Mouse (Mus musculus): Measurements from ENCODE around the gene Dars2. TPM values are rescaled to one million over a fixed set of nuclear protein-coding genes. Genes with fewer than 3 reads are reported as not detected.

Gene Dars2
- polyA plus RNA-seq, 1 experiment from 2014 or later = 48.7 TPM

GRCm38 (mm10) chr1:161063351-161063750 lies 7.1 kb downstream of the Dars2 start:
- no peak for ATAC-seq (replicated peaks; ENCODE audit: insufficient number of reproducible peaks, low FRiP score, low TSS enrichment, low read depth)
- H3K4me1 ChIP-seq (ENCODE audit: control insufficient read depth, insufficient read depth, low read length) = no peaks in the 10 kb centered on the region
- no peak for DNase-seq (ENCODE audit: low spot score)
- no peak overlapping the region for H3K9ac ChIP-seq (replicated peaks; ENCODE audit: low read length)
- H3K27ac ChIP-seq (replicated peaks; ENCODE audit: low read depth, low read length) = no peak overlapping the region
- no peaks in the 10 kb centered on the region for H3K9me3 ChIP-seq (replicated peaks; ENCODE audit: control insufficient read depth, low read length)
- H3K4me3 ChIP-seq (ENCODE audit: low read depth, low read length) = no peak overlapping the region
- WGBS = 77% methylated on average over 1 of the region's 1 CpGs
- no peaks in the 10 kb centered on the region for H3K27me3 ChIP-seq (ENCODE audit: control insufficient read depth, insufficient read depth, low read length)
- no peak overlapping the region for H3K4me2 ChIP-seq (ENCODE audit: low read depth, low read length)
- H3K36me3 ChIP-seq (replicated peaks; ENCODE audit: control insufficient read depth, insufficient read depth, low read depth, low read length) = no peaks in the 10 kb centered on the region

DNA sequence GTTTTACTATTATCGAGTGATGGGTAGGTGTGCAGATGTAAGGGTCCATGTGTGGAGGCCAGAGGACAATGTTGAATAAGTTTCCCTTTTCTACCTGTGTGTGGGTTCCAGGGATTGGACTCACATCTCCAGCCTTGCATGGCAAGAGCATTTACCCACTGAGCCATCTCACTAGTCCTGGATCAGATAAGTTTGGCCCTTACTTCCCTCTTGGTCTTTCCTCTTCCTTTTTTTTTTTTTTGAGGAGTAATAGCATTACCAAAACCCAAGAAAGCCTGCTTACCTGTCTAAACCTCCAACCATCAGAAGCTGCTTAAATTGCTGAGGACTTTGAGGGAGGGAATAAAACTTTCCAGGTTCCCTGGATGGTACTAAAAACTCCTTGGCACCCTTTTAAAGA lies 13.3 kb downstream of the Dars2 start:
- no peaks in the 10 kb centered on the region for H3K9me3 ChIP-seq (replicated peaks; ENCODE audit: control insufficient read depth, low read length)
- 97% methylated on average over 1 of the region's 1 CpGs for WGBS
- no peak for DNase-seq (ENCODE audit: low spot score)
- no peaks in the 10 kb centered on the region for H3K36me3 ChIP-seq (replicated peaks; ENCODE audit: control insufficient read depth, insufficient read depth, low read depth, low read length)
- H3K9ac ChIP-seq (replicated peaks; ENCODE audit: low read length) = no peak overlapping the region
- H3K27ac ChIP-seq (replicated peaks; ENCODE audit: low read depth, low read length) = no peak overlapping the region
- no peaks in the 10 kb centered on the region for H3K27me3 ChIP-seq (ENCODE audit: control insufficient read depth, insufficient read depth, low read length)
- H3K4me1 ChIP-seq (ENCODE audit: control insufficient read depth, insufficient read depth, low read length) = no peaks in the 10 kb centered on the region
- no peak overlapping the region for H3K4me2 ChIP-seq (ENCODE audit: low read depth, low read length)
- H3K4me3 ChIP-seq (ENCODE audit: low read depth, low read length) = no peak overlapping the region
- ATAC-seq (replicated peaks; ENCODE audit: insufficient number of reproducible peaks, low FRiP score, low TSS enrichment, low read depth) = no peak

DNA sequence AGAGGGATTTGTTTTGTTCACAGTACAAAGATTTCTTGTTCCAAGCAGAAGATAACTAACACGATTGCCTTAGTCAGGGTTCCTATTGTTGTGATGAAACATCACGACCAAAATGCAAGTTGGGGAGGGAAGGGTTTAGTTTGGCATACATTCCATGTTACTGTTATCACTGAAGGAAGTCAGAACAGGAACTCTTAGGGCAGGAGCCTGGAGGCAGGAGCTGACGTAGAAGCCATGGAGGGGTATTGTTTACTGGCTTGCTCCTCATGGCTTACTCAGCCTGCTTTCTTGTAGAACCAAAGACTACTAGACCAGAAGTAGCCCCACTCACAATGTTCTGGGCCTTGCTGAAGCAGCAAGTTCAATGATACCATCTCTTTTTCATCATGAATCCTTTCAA lies 23.5 kb downstream of the Dars2 start:
- Histone ChIP-seq H3K9me3 (replicated peaks; ENCODE audit: control insufficient read depth, low read length) (no peaks in the 10 kb centered on the region), H3K4me1 (ENCODE audit: control insufficient read depth, insufficient read depth, low read length) (no peaks in the 10 kb centered on the region), H3K4me2 (ENCODE audit: low read depth, low read length) (no peak overlapping the region), H3K27me3 (ENCODE audit: control insufficient read depth, insufficient read depth, low read length) (no peaks in the 10 kb centered on the region), H3K4me3 (ENCODE audit: low read depth, low read length) (no peak overlapping the region), H3K27ac (replicated peaks; ENCODE audit: low read depth, low read length) (no peak overlapping the region), H3K36me3 (replicated peaks; ENCODE audit: control insufficient read depth, insufficient read depth, low read depth, low read length) (no peaks in the 10 kb centered on the region), H3K9ac (replicated peaks; ENCODE audit: low read length) (no peak overlapping the region)
- DNase-seq (ENCODE audit: low spot score) = no peak
- ATAC-seq (replicated peaks; ENCODE audit: insufficient number of reproducible peaks, low FRiP score, low TSS enrichment, low read depth) = no peak
- WGBS = 85% methylated on average over 3 of the region's 3 CpGs

DNA sequence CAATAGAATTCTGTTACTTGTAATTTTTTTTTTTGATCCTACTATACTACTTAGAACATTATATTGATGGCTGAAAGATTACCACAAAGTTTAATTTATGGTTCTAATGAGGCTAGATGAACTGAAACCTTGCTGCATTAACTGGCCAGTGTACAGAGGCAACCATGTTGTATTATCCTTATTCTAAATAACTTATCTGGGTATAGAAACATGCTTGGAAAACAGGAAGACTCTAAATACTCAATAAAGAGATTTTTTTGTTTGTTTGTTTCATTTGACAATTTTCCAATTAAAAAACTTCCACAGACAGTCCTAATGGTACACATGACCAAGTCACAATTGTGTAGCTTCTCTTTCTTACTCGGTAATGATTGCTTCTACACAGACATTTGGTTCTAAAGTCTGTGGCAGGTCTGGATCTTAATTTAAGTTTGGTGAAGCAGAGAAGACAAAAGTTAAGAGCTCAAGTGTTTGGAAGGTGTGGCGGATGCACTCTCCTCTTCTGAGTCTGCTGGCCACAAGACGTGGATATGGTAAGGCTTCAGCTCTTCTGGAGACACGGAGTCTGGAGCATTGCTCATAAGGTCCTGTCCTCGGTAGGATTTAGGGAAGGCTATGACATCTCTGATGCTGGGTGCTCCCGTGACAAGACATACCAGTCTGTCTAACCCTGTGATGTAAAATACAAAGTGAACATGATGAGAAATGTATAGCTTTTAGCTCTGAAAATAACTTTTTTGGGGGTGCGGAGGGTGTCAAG lies 29.0 kb downstream of the Dars2 start:
- WGBS = 89% methylated on average over 7 of the region's 7 CpGs
- Histone ChIP-seq H3K4me1 (ENCODE audit: control insufficient read depth, insufficient read depth, low read length) (no peaks in the 10 kb centered on the region), H3K4me2 (ENCODE audit: low read depth, low read length) (no peak overlapping the region), H3K4me3 (ENCODE audit: low read depth, low read length) (no peak overlapping the region), H3K9me3 (replicated peaks; ENCODE audit: control insufficient read depth, low read length) (no peaks in the 10 kb centered on the region), H3K9ac (replicated peaks; ENCODE audit: low read length) (no peak overlapping the region), H3K27me3 (ENCODE audit: control insufficient read depth, insufficient read depth, low read length) (no peaks in the 10 kb centered on the region), H3K27ac (replicated peaks; ENCODE audit: low read depth, low read length) (no peak overlapping the region), H3K36me3 (replicated peaks; ENCODE audit: control insufficient read depth, insufficient read depth, low read depth, low read length) (peaks cover 3% of the 10 kb centered on the region; the same call in 1 of the 2 replicates)
- DNase-seq (ENCODE audit: low spot score) (no peak), ATAC-seq (replicated peaks; ENCODE audit: insufficient number of reproducible peaks, low FRiP score, low TSS enrichment, low read depth) (no peak)

- H3K4me1 ChIP-seq (ENCODE audit: control insufficient read depth, insufficient read depth, low read length) = no peaks in the 10 kb centered on the region
- H3K4me2 ChIP-seq (ENCODE audit: low read depth, low read length) = no peak overlapping the region
- DNase-seq (ENCODE audit: low spot score) (no peak), ATAC-seq (replicated peaks; ENCODE audit: insufficient number of reproducible peaks, low FRiP score, low TSS enrichment, low read depth) (no peak)
- H3K9ac ChIP-seq (replicated peaks; ENCODE audit: low read length) = no peak overlapping the region
- H3K36me3 ChIP-seq (replicated peaks; ENCODE audit: control insufficient read depth, insufficient read depth, low read depth, low read length) = peaks cover 3% of the 10 kb centered on the region; the same call in 1 of the 2 replicates
- no peak overlapping the region for H3K4me3 ChIP-seq (ENCODE audit: low read depth, low read length)
- H3K27me3 ChIP-seq (ENCODE audit: control insufficient read depth, insufficient read depth, low read length) = no peaks in the 10 kb centered on the region
- H3K9me3 ChIP-seq (replicated peaks; ENCODE audit: control insufficient read depth, low read length) = no peaks in the 10 kb centered on the region
- H3K27ac ChIP-seq (replicated peaks; ENCODE audit: low read depth, low read length) = no peak overlapping the region
These were observed 29.6 kb downstream of the Dars2 start for GRCm38 (mm10) chr1:161040855-161041254.

GRCm38 (mm10) chr1:161040426-161040770 lies 30.1 kb downstream of the Dars2 start:
- no peak for ATAC-seq (replicated peaks; ENCODE audit: insufficient number of reproducible peaks, low FRiP score, low TSS enrichment, low read depth)
- Histone ChIP-seq H3K4me2 (ENCODE audit: low read depth, low read length) (no peak overlapping the region), H3K9ac (replicated peaks; ENCODE audit: low read length) (no peak overlapping the region), H3K4me1 (ENCODE audit: control insufficient read depth, insufficient read depth, low read length) (no peaks in the 10 kb centered on the region), H3K27me3 (ENCODE audit: control insufficient read depth, insufficient read depth, low read length) (no peaks in the 10 kb centered on the region), H3K36me3 (replicated peaks; ENCODE audit: control insufficient read depth, insufficient read depth, low read depth, low read length) (peaks cover 3% of the 10 kb centered on the region; the same call in 1 of the 2 replicates), H3K4me3 (ENCODE audit: low read depth, low read length) (no peak overlapping the region), H3K9me3 (replicated peaks; ENCODE audit: control insufficient read depth, low read length) (no peaks in the 10 kb centered on the region), H3K27ac (replicated peaks; ENCODE audit: low read depth, low read length) (no peak overlapping the region)
- WGBS = 67% methylated on average over 1 of the region's 1 CpGs
- DNase-seq (ENCODE audit: low spot score) = no peak

DNA sequence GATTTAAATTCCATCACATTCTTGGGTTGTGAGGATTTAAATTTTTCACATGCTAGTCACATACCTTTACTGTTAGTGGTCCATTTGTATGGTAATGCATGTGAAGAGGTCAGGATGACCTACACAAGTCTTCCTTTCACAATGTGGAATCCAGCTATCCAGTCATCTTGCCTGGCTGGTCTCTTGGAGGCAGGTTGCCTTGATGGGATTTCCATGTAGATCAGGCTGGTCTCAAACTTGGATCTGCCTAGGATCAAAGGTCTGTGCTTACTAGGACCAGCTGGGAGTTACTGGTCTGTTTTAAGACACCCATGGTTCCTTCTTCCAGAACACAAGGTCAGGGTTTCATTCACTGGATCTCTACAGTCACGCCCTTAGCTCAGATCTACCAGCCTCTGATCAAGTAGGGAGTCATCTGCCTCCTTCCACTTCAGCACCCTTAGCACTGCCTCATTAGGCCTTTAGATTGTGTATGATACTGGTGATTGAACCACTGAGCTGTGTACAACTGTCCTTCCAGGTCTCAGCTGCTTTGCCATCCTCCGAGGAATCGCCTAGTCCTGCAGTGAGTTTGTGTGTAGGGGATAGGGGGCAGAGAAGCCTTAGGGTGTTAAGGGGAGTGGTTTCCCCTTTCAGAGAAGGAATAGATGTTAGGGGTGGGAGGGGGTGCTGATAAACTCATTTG lies 30.6 kb downstream of the Dars2 start:
- H3K36me3 ChIP-seq (replicated peaks; ENCODE audit: control insufficient read depth, insufficient read depth, low read depth, low read length) = peaks cover 3% of the 10 kb centered on the region; the same call in 1 of the 2 replicates
- ATAC-seq (replicated peaks; ENCODE audit: insufficient number of reproducible peaks, low FRiP score, low TSS enrichment, low read depth) = peak; percentile 48

DNA sequence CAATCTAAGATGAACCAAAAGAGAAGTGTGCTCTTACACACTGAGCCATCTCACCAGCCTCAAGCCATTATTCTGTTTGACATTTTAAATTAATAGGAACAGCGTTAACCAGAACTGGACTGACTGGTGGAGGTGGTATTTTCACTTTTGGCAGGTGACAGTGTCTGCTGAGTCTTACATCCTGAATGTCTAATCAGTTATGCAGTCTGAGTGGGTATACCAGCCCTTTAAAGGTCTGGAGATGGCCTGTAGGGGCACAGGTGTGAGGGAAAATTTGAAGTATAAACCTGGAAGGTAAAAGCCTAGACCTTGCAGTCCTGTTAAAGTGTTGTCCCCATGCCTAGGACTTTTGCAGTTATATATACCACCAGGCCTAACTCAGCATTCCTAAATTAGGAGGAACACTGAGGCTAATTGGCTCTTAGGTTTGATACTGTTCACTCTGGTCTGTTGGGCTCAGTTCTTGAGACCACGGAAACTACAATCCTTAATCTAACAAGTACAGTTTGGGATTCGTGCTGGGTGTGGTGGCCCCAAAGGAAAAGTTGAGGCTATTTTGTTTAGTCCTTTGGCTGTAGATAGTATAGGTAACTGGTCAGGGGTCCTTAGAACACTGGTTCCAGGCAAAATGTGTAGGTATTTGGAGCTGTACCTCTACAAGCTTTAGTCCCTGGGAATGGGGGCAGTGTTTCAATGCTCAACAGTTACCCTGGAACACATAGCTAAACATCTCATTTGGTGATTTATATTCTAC lies 31.3 kb downstream of the Dars2 start:
- Histone ChIP-seq H3K4me1 (ENCODE audit: control insufficient read depth, insufficient read depth, low read length) (no peaks in the 10 kb centered on the region), H3K4me2 (ENCODE audit: low read depth, low read length) (no peak overlapping the region), H3K36me3 (replicated peaks; ENCODE audit: control insufficient read depth, insufficient read depth, low read depth, low read length) (peaks cover 3% of the 10 kb centered on the region; the same call in 1 of the 2 replicates), H3K4me3 (ENCODE audit: low read depth, low read length) (no peak overlapping the region), H3K27me3 (ENCODE audit: control insufficient read depth, insufficient read depth, low read length) (no peaks in the 10 kb centered on the region), H3K27ac (replicated peaks; ENCODE audit: low read depth, low read length) (no peak overlapping the region), H3K9ac (replicated peaks; ENCODE audit: low read length) (no peak overlapping the region), H3K9me3 (replicated peaks; ENCODE audit: control insufficient read depth, low read length) (no peaks in the 10 kb centered on the region)
- ATAC-seq (replicated peaks; ENCODE audit: insufficient number of reproducible peaks, low FRiP score, low TSS enrichment, low read depth) (no peak), DNase-seq (ENCODE audit: low spot score) (peak; percentile 53)
- WGBS = 8% methylated on average over 3 of the region's 3 CpGs

More for the DNA sequence above, 30.6 kb downstream of the Dars2 start:
- Histone ChIP-seq H3K4me2 (ENCODE audit: low read depth, low read length) (no peak overlapping the region), H3K4me1 (ENCODE audit: control insufficient read depth, insufficient read depth, low read length) (no peaks in the 10 kb centered on the region), H3K4me3 (ENCODE audit: low read depth, low read length) (no peak overlapping the region), H3K9me3 (replicated peaks; ENCODE audit: control insufficient read depth, low read length) (no peaks in the 10 kb centered on the region), H3K27me3 (ENCODE audit: control insufficient read depth, insufficient read depth, low read length) (no peaks in the 10 kb centered on the region), H3K27ac (replicated peaks; ENCODE audit: low read depth, low read length) (no peak overlapping the region), H3K9ac (replicated peaks; ENCODE audit: low read length) (no peak overlapping the region)
- DNase-seq (ENCODE audit: low spot score) = peak; percentile 58
- 17% methylated on average over 3 of the region's 3 CpGs for WGBS

All from embryonic facial prominence, embryonic 11.5 days (tissue).